Mouse (Mus musculus) CH12.LX (cell line): ENCODE results near the gene Apbb1ip. TPM values are rescaled to one million over a fixed set of nuclear protein-coding genes. Genes with fewer than 3 reads are reported as not detected.

Experiments used
- DNase-seq: peaks from one replicate; pipeline ENCODE4 v3.0.0-alpha.2; 2013; ENCODE audit errors: extremely low read depth
- H3K27ac ChIP-seq: 2 replicates; pipeline ENCODE4 v1.5.1; 2012; ENCODE audit warnings: low read depth, mild to moderate bottlenecking, control low read depth, moderate library complexity; ENCODE audit not compliant: insufficient read depth
- H3K27me3 ChIP-seq: replicated peaks from 2 replicates; pipeline ENCODE3; 2012; ENCODE audit warnings: inconsistent platforms
- H3K36me3 ChIP-seq, 2 experiments: replicated peaks in 1 of 2; 2 replicates each; pipeline versions ENCODE3 to v1.6.1; 2012; ENCODE audit warnings: inconsistent platforms in 1 of 2, low read length in 1 of 2, mild to moderate bottlenecking in 1 of 2, mixed read lengths in 1 of 2, moderate library complexity in 1 of 2; ENCODE audit not compliant: control insufficient read depth in 1 of 2, insufficient read depth in 1 of 2
- H3K4me1 ChIP-seq, 2 experiments: 2 replicates each; pipeline ENCODE4 v1.6.1; 2012; ENCODE audit warnings: inconsistent platforms in 1 of 2, moderate library complexity in 1 of 2; ENCODE audit not compliant: insufficient read depth in 2 of 2, control insufficient read depth in 1 of 2
- H3K4me2 ChIP-seq: 2 replicates; pipeline ENCODE4 v1.6.1; 2012; ENCODE audit warnings: low read depth, mild to moderate bottlenecking, control low read depth; ENCODE audit not compliant: poor library complexity, insufficient read depth, severe bottlenecking
- H3K4me3 ChIP-seq, 3 experiments: fragments of 150-350 bp in 1 of 3; sonication (generic) in 1 of 3; replicated peaks in 1 of 3; 2 replicates each; pipeline versions ENCODE3 to v1.5.1; 2011 to 2012; ENCODE audit warnings: low read depth in 2 of 3, low read length in 2 of 3, mild to moderate bottlenecking in 2 of 3, moderate library complexity in 2 of 3, control low read depth in 1 of 3, improper control_type of control experiment in 1 of 3, inconsistent platforms in 1 of 3, mixed read lengths in 1 of 3; ENCODE audit not compliant: poor library complexity in 1 of 3
- H3K79me2 ChIP-seq: replicated peaks from 2 replicates; pipeline ENCODE4 v1.6.1; 2012; ENCODE audit warnings: mild to moderate bottlenecking, moderate library complexity; ENCODE audit not compliant: control insufficient read depth, poor library complexity, insufficient read depth, severe bottlenecking; ENCODE audit errors: extremely low read depth
- H3K9ac ChIP-seq: 2 replicates; pipeline ENCODE4 v1.6.1; 2012; ENCODE audit warnings: low read depth, mild to moderate bottlenecking, control low read depth, moderate library complexity; ENCODE audit not compliant: insufficient read depth
- H3K9me3 ChIP-seq: replicated peaks from 2 replicates; pipeline ENCODE3; 2012; ENCODE audit warnings: low read length, inconsistent platforms, mixed read lengths
- CHD2 ChIP-seq: IDR thresholded peaks from 2 replicates; pipeline ENCODE4 v1.6.1; 2011; ENCODE audit warnings: low read length, improper control_type of control experiment
- CTCF ChIP-seq, 2 experiments: IDR thresholded peaks in 1 of 2; conservative IDR thresholded peaks in 1 of 2; 2 replicates each; pipeline ENCODE4 v1.5.1; 2011 to 2012; ENCODE audit warnings: low read depth in 2 of 2, low read length in 2 of 2, improper control_type of control experiment in 1 of 2, inconsistent platforms in 1 of 2, mild to moderate bottlenecking in 1 of 2, moderate library complexity in 1 of 2
- ETS1 ChIP-seq: conservative IDR thresholded peaks from 2 replicates; pipeline ENCODE4 v1.6.1; 2012; ENCODE audit warnings: low read depth, mild to moderate bottlenecking, inconsistent platforms, low read length, improper control_type of control experiment, moderate library complexity
- MAFK ChIP-seq: IDR thresholded peaks from 2 replicates; pipeline ENCODE4 v1.6.1; 2011; ENCODE audit warnings: low read length, improper control_type of control experiment; ENCODE audit not compliant: insufficient replicate concordance
- NELFE ChIP-seq: IDR thresholded peaks from 2 replicates; pipeline ENCODE4 v1.6.1; 2011; ENCODE audit warnings: low read depth, low read length, improper control_type of control experiment
- NRF1 ChIP-seq: IDR thresholded peaks from 2 replicates; pipeline ENCODE4 v1.6.1; 2014; ENCODE audit warnings: low read depth, mild to moderate bottlenecking, inconsistent platforms, low read length, improper control_type of control experiment, moderate library complexity
- TBP ChIP-seq: conservative IDR thresholded peaks from 2 replicates; pipeline ENCODE4 v1.6.1; 2011; ENCODE audit warnings: low read depth, low read length, improper control_type of control experiment
- ZKSCAN1 ChIP-seq: IDR thresholded peaks from 2 replicates; pipeline ENCODE4 v1.6.1; 2012; ENCODE audit warnings: low read depth, inconsistent platforms, low read length, improper control_type of control experiment, borderline replicate concordance
- ZMIZ1 ChIP-seq: IDR thresholded peaks from 2 replicates; pipeline ENCODE4 v1.6.1; 2012; ENCODE audit warnings: low read depth, mild to moderate bottlenecking, inconsistent platforms, low read length, improper control_type of control experiment
- dilution Hi-C: fragments of 300-500 bp; cut with MboI; formaldehyde crosslinking; loops from 2 replicates; pipeline ENCODE4 v1.14.3; 2020; ENCODE audit warnings: low sequenced_read_pairs; ENCODE audit not compliant: extremely low pct_unique_long_range_greater_than_20kb, extremely low pct_ligation_motif_present
- in situ Hi-C: fragments of 300-500 bp; cut with MboI; formaldehyde crosslinking; loops from 3 replicates; pipeline ENCODE4 v1.14.3; 2019; ENCODE audit warnings: low sequenced_read_pairs, low pct_ligation_motif_present, low pct_unique_long_range_greater_than_20kb, mixed read lengths
- polyA plus RNA-seq: library from polyadenylated mRNA; unstranded; fragments of >175 nt; gene quantifications from 2 replicates; pipeline ENCODE4 v1.2.1, GENCODE M21; 2012; ENCODE audit warnings: low read depth; ENCODE audit not compliant: insufficient read length
- total RNA-seq, 2 experiments: library from RNA; depleted of rRNA; stranded (reverse); fragments of 300-350 nt in 1 of 2; fragments of >200 nt in 1 of 2; gene quantifications; 2 replicates each; pipeline ENCODE4 v1.2.3; 2012 to 2014

Gene Apbb1ip
- total and polyA plus RNA-seq, 3 experiments = 3.5 to 59.9 (median 4.0) TPM

DNA sequence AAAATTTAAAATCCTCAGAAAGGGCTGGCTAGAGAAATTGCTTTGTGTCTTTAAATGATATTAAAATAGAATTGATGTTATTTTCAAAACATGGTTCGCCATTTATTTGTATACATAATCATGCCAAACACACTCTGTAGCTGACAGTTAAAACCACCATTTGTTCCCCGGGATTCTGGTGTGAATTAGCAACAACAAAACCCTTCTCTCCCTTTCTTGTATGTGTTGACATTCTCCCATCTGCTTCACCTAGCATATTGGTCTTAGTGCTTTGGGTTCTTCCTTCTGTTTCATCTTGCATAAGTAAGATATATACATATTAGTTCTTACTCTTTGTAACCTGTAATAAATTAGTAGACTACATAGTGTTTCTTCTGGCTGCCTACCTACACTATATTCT lies 144.8 kb downstream of the Apbb1ip start:
- no peak overlapping the region for H3K4me3 ChIP-seq
- H3K27me3 ChIP-seq = no peaks in the 10 kb centered on the region
- H3K9me3 ChIP-seq = no peaks in the 10 kb centered on the region
- dilution Hi-C loops (no loop called here), in situ Hi-C loops (no loop called here)
- TF ChIP-seq TBP = no peak
- no peak for TF ChIP-seq CHD2
- TF ChIP-seq ZKSCAN1 = no peak
- TF ChIP-seq MAFK = no peak
- TF ChIP-seq NELFE = no peak
- TF ChIP-seq ETS1 = no peak
- no peak for TF ChIP-seq NRF1
- TF ChIP-seq CTCF (conservative IDR thresholded peaks at IDR 0.05 in 1 of 2, IDR thresholded peaks at IDR 0.05 in 1 of 2; ENCODE audit: low read depth in 2 of 2, low read length in 2 of 2) = no peak
- TF ChIP-seq ZMIZ1 = no peak
- TF ChIP-seq, all 38 proteins: peak for 0
- DNase-seq = no peak
- H3K9ac ChIP-seq = no peak overlapping the region
- no peaks in the 10 kb centered on the region for H3K79me2 ChIP-seq
- peaks cover 20 to 65% of the 10 kb centered on the region in 2 experiments for H3K36me3 ChIP-seq
- H3K4me2 ChIP-seq = no peak overlapping the region
- H3K27ac ChIP-seq = no peak overlapping the region
- H3K4me1 ChIP-seq = peaks cover 0 to 6% of the 10 kb centered on the region in 2 experiments; a peak in 1 of 4 replicates

Other genes with a start within 250 kb of the Apbb1ip start
- 0.04 and 0.13 TPM in 2 replicates for gene Gad2, start 151.9 kb upstream of the Apbb1ip start, total RNA-seq (2012; rRNA removed)
- gene Gad2, start 151.9 kb upstream of the Apbb1ip start, total RNA-seq (2014; rRNA removed) = not detected in 2 replicates
- not detected in 2 replicates for gene Gad2, start 151.9 kb upstream of the Apbb1ip start, polyA plus RNA-seq
- gene Pdss1, start 121.4 kb downstream of the Apbb1ip start, total RNA-seq (2012; rRNA removed) = 14.2 and 19.4 TPM in 2 replicates
- gene Pdss1, start 121.4 kb downstream of the Apbb1ip start, total RNA-seq (2014; rRNA removed) = 29.0 and 35.7 TPM in 2 replicates
- gene Pdss1, start 121.4 kb downstream of the Apbb1ip start, polyA plus RNA-seq = 26.0 and 27.6 TPM in 2 replicates